Mouse (Mus musculus): ENCODE measurements around the gene Gstp1. TPM values are rescaled to one million over a fixed set of nuclear protein-coding genes. Genes with fewer than 3 reads are reported as not detected.
A peak's percentile ranks its signal among the peaks of the same experiment; 100 is the strongest.
"Not testable (repeated sequence)": the region's sequence is repeated elsewhere in the genome, so short reads cannot be mapped to it uniquely, and the experiment has no call there.

Gene Gstp1
- polyA plus RNA-seq, 1 experiment from 2014 or later: 460 TPM

DNA sequence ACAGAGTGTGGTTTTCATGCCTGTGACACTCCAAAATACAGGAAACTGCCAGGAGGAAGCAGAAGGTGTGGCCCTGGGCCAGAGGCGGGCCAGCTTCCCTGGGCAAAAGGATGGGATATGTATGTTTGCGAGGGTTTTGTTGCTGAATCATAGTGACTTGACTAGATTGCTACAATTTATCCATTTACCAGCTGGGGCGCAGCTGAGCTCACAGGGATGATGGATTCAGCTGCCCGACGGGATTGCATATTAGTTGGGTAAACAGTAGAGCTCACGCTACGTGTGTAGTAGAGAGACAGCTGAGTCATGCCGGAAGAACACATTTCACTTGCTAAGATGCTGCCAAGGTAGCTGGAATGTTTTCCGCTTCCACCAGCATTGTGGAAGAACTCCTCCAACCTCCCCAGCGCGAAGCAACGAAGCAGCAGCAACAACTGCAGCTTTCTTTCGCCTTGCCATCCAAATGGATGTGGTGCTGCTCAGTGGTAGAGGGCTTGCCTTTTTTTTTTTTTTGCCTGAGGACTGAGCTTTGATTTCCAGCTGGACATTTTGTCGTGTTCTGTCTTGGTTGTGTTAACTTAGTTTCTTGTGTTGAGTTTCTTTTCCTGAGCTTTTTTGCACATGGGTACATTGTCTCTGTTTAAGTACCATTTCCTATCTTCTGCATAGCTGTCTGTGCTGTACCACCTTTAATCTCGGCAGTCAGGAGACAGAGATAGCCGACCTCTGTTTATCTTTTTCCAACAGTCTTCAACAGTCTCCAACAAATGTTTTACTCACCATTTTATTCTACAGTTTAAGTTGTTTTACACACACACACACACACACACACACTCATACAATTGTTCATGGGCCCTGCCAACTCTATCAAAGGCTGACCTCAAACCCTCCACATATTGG, 8.4 kb upstream of the Gstp1 start, which contains the start of gene Gstp2:
TSS of gene Gstp2 (minus strand) at position 58 of the 900 bp plus-strand sequence.
- H3K27ac ChIP-seq: no peak within 1 kb of the TSS
- H3K36me3 ChIP-seq: no peaks in the 10 kb centered on the region
- 0 out of 2 replicates have a peak, but pooled peaks cover 2% of the 10 kb centered on the region for H3K4me1 ChIP-seq (replicated peaks)
- no peaks in the 10 kb centered on the region for H3K9me3 ChIP-seq
- peak; percentile 19 for DNase-seq (ENCODE audit: low spot score)
- no peaks in the 10 kb centered on the region for H3K27me3 ChIP-seq (ENCODE audit: insufficient read depth, poor library complexity, severe bottlenecking)
- WGBS: 58% methylated on average over 16 of the region's 16 CpGs
- H3K4me3 ChIP-seq: no peak within 1 kb of the TSS

DNA sequence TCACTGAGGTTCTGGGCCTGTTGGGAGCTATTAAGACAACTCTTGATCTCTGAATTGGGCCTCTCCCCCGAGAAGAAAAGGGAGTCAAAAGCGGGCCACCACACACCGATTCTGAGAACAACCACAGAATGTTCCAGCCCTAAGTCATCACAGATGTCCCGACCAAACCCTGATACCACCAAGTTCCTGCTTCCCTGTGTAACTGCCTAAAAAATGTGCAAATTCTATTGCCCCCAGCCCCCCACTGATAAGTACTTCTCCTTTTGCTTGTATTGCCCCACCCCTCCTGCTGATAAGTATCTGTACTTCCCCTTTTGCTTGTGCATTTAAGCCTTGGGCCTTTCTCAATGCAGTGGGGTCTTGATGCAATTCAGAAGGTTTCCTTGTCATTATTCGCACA, 6.3 kb upstream of the Gstp1 start:
- H3K36me3 ChIP-seq; DNase-seq (ENCODE audit: low spot score); H3K9me3 ChIP-seq; H3K4me1 ChIP-seq (replicated peaks); H3K4me3 ChIP-seq; H3K27ac ChIP-seq; H3K27me3 ChIP-seq (ENCODE audit: insufficient read depth, poor library complexity, severe bottlenecking): not testable (repeated sequence)
- 91% methylated on average over 5 of the region's 5 CpGs for WGBS

DNA sequence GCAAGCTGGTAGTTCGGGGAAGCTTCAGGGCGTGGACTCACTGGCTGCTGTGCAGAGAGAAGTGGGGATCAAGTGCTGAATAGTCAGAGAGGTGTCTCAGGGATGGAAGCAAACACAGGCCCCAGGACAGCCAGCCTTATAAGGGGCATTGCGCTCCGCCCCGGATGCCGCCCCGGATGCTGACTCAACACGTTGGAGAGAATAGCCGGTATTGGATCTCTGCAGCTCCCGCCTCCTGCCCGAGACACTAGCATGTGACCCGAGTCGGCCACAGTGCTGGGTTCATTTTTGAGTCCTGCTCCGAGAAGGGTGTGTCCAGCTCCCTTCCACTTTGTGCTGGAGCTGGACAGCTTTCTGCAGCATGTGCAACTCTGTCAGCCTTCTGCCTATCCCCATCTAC, 4.3 kb upstream of the Gstp1 start:
- H3K4me1 ChIP-seq (replicated peaks): peaks cover 15% of the 10 kb centered on the region
- no peak overlapping the region for H3K27ac ChIP-seq
- H3K4me3 ChIP-seq: no peak overlapping the region
- 79% methylated on average over 14 of the region's 14 CpGs for WGBS
- DNase-seq (ENCODE audit: low spot score): no peak
- no peaks in the 10 kb centered on the region for H3K27me3 ChIP-seq (ENCODE audit: insufficient read depth, poor library complexity, severe bottlenecking)
- H3K36me3 ChIP-seq: no peaks in the 10 kb centered on the region
- H3K9me3 ChIP-seq: no peaks in the 10 kb centered on the region

- not testable (repeated sequence) for DNase-seq (ENCODE audit: low spot score); H3K27ac ChIP-seq; H3K27me3 ChIP-seq (ENCODE audit: insufficient read depth, poor library complexity, severe bottlenecking); H3K4me3 ChIP-seq; H3K36me3 ChIP-seq; H3K9me3 ChIP-seq
- 72% methylated on average over 4 of the region's 4 CpGs for whole genome bisulfite sequencing
- H3K4me1 ChIP-seq (replicated peaks): peaks cover 19% of the 10 kb centered on the region
Measured at GRCm38 (mm10) chr19:4041500-4041899, 3.7 kb upstream of the Gstp1 start.

DNA sequence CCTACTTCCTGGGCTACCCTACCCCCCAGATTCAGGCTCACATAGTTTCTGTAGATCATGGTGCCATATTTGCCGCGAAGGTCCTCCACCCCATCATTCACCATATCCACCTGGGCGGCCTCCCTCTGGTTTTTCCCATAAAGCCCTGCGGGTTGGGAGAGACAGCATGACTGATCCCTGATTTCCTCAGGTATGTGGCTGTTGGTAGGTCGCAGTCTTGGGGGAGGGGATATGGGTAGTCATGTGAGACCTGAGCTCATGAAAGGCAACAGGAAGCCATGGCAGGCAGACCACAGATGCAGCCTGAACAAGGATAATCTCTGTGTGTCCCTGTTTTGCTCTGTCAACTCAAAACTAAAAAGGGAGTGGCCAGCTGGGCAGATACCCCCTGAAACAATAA, 3.2 kb upstream of the Gstp1 start:
- WGBS: 86% methylated on average over 5 of the region's 5 CpGs
- not testable (repeated sequence) for H3K27ac ChIP-seq; H3K27me3 ChIP-seq (ENCODE audit: insufficient read depth, poor library complexity, severe bottlenecking); H3K36me3 ChIP-seq; H3K4me3 ChIP-seq; DNase-seq (ENCODE audit: low spot score); H3K9me3 ChIP-seq
- H3K4me1 ChIP-seq (replicated peaks): peaks cover 24% of the 10 kb centered on the region

GRCm38 (mm10) chr19:4037154-4037787, 514 bp downstream of the Gstp1 start:
- peak overlapping the region; percentile 64 for H3K4me3 ChIP-seq
- peaks cover 23% of the 10 kb centered on the region for H3K4me1 ChIP-seq (replicated peaks)
- H3K9me3 ChIP-seq; H3K27me3 ChIP-seq (ENCODE audit: insufficient read depth, poor library complexity, severe bottlenecking); DNase-seq (ENCODE audit: low spot score): not testable (repeated sequence)
- WGBS: 27% methylated on average over 8 of the region's 8 CpGs
- H3K36me3 ChIP-seq: peaks cover 12% of the 10 kb centered on the region
- H3K27ac ChIP-seq: peak overlapping the region; percentile 93

DNA sequence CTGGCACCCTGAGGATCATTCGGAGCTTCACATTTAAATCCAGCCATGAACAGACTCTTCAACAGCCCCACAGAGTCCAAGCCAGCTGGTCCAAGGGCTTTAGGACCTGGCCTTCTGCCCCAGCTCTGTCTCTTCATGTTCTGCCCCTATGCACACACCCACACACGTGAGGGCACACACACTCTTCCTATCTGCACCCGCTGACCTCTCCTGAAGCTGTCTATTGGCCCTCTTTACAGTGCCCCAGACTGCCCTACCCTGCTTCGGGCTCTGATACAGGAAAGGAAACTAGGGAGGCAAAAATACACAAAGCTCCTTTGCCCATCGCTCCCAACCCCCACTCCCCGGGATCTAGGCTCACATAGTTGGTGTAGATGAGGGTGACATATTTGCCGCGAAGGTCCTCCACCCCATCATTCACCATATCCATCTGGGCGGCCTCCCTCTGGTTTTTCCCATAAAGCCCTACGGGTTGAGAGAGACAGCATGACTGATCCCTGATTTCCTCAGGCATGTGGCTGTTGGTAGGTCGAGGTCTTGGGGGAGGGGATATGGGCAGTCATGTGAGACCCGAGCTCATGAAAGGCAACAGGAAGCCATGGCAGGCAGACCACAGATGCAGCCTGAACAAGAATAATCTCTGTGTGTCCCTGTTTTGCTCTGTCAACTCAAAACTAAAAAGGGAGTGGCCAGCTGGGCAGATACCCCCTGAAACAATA, 1.3 kb downstream of the Gstp1 start:
- no peaks in the 10 kb centered on the region for H3K27me3 ChIP-seq (ENCODE audit: insufficient read depth, poor library complexity, severe bottlenecking)
- peak overlapping the region; percentile 29 for H3K4me3 ChIP-seq
- peaks cover 12% of the 10 kb centered on the region for H3K36me3 ChIP-seq
- peaks cover 23% of the 10 kb centered on the region for H3K4me1 ChIP-seq (replicated peaks)
- DNase-seq (ENCODE audit: low spot score): no peak
- peak overlapping the region; percentile 40; the same call in 1 of the 2 replicates for H3K27ac ChIP-seq
- 74% methylated on average over 12 of the region's 12 CpGs for WGBS
- H3K9me3 ChIP-seq: no peaks in the 10 kb centered on the region

DNA sequence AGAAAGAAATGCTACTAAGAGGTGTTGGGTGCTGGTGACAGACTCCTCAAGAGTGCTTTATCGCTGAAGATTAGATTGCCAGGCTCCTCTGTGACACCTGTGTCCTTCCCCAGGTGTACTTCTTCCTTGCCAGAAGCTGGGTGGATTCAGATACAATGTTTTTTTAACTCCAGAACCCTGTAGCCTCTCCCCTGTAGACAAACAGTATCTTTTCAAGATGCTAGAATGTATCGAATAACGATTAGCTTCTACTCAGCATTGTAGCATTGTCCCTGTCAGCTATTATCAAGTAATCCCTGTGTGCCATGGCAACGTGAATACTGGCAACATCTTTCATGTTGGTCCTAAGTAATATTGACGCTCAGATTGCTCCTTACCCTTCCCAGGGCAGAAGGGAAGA, 4.0 kb downstream of the Gstp1 start:
- Histone ChIP-seq H3K4me3 (no peak overlapping the region), H3K4me1 (replicated peaks) (peaks cover 23% of the 10 kb centered on the region), H3K27ac (no peak overlapping the region), H3K36me3 (peaks cover 12% of the 10 kb centered on the region), H3K9me3 (no peaks in the 10 kb centered on the region), H3K27me3 (ENCODE audit: insufficient read depth, poor library complexity, severe bottlenecking) (no peaks in the 10 kb centered on the region)
- no peak for DNase-seq (ENCODE audit: low spot score)
- 73% methylated on average over 5 of the region's 5 CpGs for WGBS

- 86% methylated on average over 3 of the region's 3 CpGs for WGBS
- H3K4me3 ChIP-seq: no peak overlapping the region
Measured at GRCm38 (mm10) chr19:4033298-4033697, 4.5 kb downstream of the Gstp1 start.

DNA sequence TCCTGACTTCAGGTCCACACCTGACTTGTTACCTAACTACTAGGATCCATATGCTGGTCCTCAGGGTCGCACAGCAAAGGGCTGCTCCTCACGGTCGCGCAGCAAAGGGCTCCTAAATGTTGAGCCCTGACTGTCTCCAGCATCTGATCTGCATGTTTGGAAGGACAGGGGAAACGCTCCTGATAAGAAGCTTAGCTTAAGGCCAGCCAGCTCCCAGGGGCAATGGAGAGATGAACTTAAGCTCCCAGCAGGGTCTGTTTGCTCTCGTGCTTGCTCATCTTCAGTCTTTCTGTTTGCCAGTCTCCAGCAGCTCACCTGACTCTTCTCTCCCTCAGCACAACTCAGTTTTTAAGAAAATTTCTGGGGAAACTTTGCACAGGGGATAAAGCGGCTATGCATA, 5.1 kb downstream of the Gstp1 start:
- H3K4me1 ChIP-seq (replicated peaks): peaks cover 15% of the 10 kb centered on the region
- no peak for DNase-seq (ENCODE audit: low spot score)
- WGBS: 58% methylated on average over 7 of the region's 7 CpGs
- no peak overlapping the region for H3K27ac ChIP-seq
- no peaks in the 10 kb centered on the region for H3K27me3 ChIP-seq (ENCODE audit: insufficient read depth, poor library complexity, severe bottlenecking)
- H3K4me3 ChIP-seq: no peak overlapping the region
- peaks cover 12% of the 10 kb centered on the region for H3K36me3 ChIP-seq
- 0 out of 2 replicates have a peak, but pooled peaks cover under 1% of the 10 kb centered on the region for H3K9me3 ChIP-seq

More at GRCm38 (mm10) chr19:4033298-4033697, 4.5 kb downstream of the Gstp1 start:
- H3K27ac ChIP-seq: no peak overlapping the region
- no peaks in the 10 kb centered on the region for H3K9me3 ChIP-seq
- H3K27me3 ChIP-seq (ENCODE audit: insufficient read depth, poor library complexity, severe bottlenecking): no peaks in the 10 kb centered on the region
- H3K36me3 ChIP-seq: peaks cover 12% of the 10 kb centered on the region
- peaks cover 22% of the 10 kb centered on the region for H3K4me1 ChIP-seq (replicated peaks)
- no peak for DNase-seq (ENCODE audit: low spot score)

GRCm38 (mm10) chr19:4027576-4027975, 10.2 kb downstream of the Gstp1 start:
- peaks cover 7% of the 10 kb centered on the region for H3K4me1 ChIP-seq (replicated peaks)
- DNase-seq (ENCODE audit: low spot score): no peak
- H3K27me3 ChIP-seq (ENCODE audit: insufficient read depth, poor library complexity, severe bottlenecking): no peaks in the 10 kb centered on the region
- H3K36me3 ChIP-seq: no peaks in the 10 kb centered on the region
- H3K27ac ChIP-seq: no peak overlapping the region
- H3K9me3 ChIP-seq: peaks cover 14% of the 10 kb centered on the region
- H3K4me3 ChIP-seq: no peak overlapping the region

GRCm38 (mm10) chr19:4023185-4023584, 14.6 kb downstream of the Gstp1 start:
- no peaks in the 10 kb centered on the region for H3K27me3 ChIP-seq (ENCODE audit: insufficient read depth, poor library complexity, severe bottlenecking)
- no peak overlapping the region for H3K4me3 ChIP-seq
- H3K36me3 ChIP-seq: no peaks in the 10 kb centered on the region
- DNase-seq (ENCODE audit: low spot score): no peak
- WGBS: 79% methylated on average over 7 of the region's 7 CpGs
- no peak overlapping the region for H3K27ac ChIP-seq
- peaks cover 19% of the 10 kb centered on the region for H3K4me1 ChIP-seq (replicated peaks)
- peaks cover 14% of the 10 kb centered on the region for H3K9me3 ChIP-seq

All from hindbrain, embryonic 10.5 days (tissue).